Mouse (Mus musculus): ENCODE results near the gene Timd2.

GRCm38 (mm10) chr11:46631635-46632034 is 75.2 kb downstream of the Timd2 start:
- TF ChIP-seq CTCF (IDR thresholded peaks at IDR 0.05; ENCODE audit: low read depth, low read length) (no peak), GATA2 (IDR thresholded peaks at IDR 0.05; ENCODE audit: borderline replicate concordance, low read depth, low read length) (no peak), GATA1 (IDR thresholded peaks at IDR 0.05; ENCODE audit: borderline replicate concordance, low read length) (no peak), TAL1 (conservative IDR thresholded peaks at IDR 0.05; ENCODE audit: low read depth, low read length) (no peak), POLR2AphosphoS5 (IDR thresholded peaks at IDR 0.05; ENCODE audit: insufficient replicate concordance, low read depth, low read length) (no peak)
